Mouse (Mus musculus) urinary bladder, postnatal 4 days (tissue): ENCODE measurements at regions not wholly inside any gene's neighbourhood (a gene's known extent, or its start where the extent isn't known, plus 50 kb on each side); places are given as distances from the start of the nearest gene placed in this dataset.

ENCODE experiments used
- DNase-seq, 2 experiments: peaks; one replicate each; pipeline ENCODE4 v3.0.0; 2021 to 2022; ENCODE audit warnings: low spot score in 2 of 2

- DNase-seq: no peak
Observed at GRCm38 (mm10) chr4:81178047-81178781, 264.4 kb downstream of the Mpdz start.

DNA sequence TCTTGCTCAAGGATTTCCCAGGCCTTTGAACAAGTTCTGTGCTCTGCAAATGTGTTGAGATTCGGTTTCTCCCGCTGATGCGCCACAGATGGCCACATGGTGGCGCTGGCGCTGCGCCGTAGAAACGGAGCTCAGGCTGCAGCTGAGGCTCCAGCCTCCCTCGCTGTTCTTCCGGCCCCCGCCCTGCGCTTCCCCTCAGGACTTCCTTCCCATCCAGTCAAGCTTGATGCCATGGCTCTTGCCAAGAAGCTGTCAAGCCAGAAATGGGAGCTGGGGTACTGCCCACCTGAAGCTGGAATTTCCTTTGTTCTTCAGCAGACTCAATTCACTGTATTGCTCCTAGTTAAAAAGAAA, 263.9 kb downstream of the Mpdz start:
- DNase-seq: peak; percentile 84 to 88

GRCm38 (mm10) chr4:81216123-81216522, 226.5 kb downstream of the Mpdz start:
- no peak for DNase-seq

- no peak for DNase-seq
Observed at GRCm38 (mm10) chr4:81217979-81218378, 224.6 kb downstream of the Mpdz start.

GRCm38 (mm10) chr4:81222034-81222433, 220.6 kb downstream of the Mpdz start:
- DNase-seq: no peak

GRCm38 (mm10) chr4:81222468-81223175, 220.0 kb downstream of the Mpdz start:
- no peak for DNase-seq
